Mouse (Mus musculus) cerebellum, adult 2 months (tissue): Measurements from ENCODE around the gene Prrg4.

Experiments
- CTCF ChIP-seq: fragments of 200-500 bp; IDR thresholded peaks from 2 replicates; pipeline ENCODE4 v1.5.1; 2011; ENCODE audit warnings: low read depth, mild to moderate bottlenecking, control low read depth, low read length, moderate library complexity, borderline replicate concordance; ENCODE audit not compliant: insufficient read depth
- POLR2A ChIP-seq: fragments of 200-500 bp; IDR thresholded peaks from 2 replicates; pipeline ENCODE4 v1.6.1; 2011; ENCODE audit warnings: low read length, control low read depth, borderline replicate concordance; ENCODE audit not compliant: insufficient read depth

DNA sequence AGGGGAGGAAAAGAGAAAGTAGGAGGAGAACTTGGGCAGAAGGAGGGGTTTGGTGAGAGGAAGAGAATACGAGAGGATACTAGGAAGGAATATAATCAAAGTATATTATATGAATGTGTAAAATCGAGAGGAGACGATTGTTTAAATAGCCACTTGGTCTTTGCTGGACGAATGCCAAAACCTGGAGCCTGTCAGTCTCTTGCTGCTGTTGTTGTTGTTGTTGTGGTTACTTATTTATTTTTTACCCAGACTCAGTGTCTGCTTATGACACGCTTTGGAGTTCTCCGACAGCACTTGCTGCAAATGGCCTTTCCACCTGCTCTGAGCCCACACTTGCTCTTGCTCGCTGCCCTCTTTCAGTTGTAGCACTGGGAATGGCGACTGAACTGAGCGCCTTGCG, 10.8 kb upstream of the Prrg4 start:
- TF ChIP-seq CTCF (no peak), POLR2A (no peak)
